Mouse (Mus musculus) lung, postnatal 25 days (tissue): ENCODE data around the gene Smco4.

Source experiments
- DNase-seq: peaks from one replicate; pipeline ENCODE4 v3.0.0; 2022; ENCODE audit warnings: low spot score

The Smco4 gene

GRCm38 (mm10) chr9:15507431-15507875 lies 14.2 kb downstream of the Smco4 start:
- peak; percentile 45 for DNase-seq

GRCm38 (mm10) chr9:15509363-15509762 lies 16.1 kb downstream of the Smco4 start:
- DNase-seq: no peak

- DNase-seq: no peak
These were observed 17.5 kb downstream of the Smco4 start for GRCm38 (mm10) chr9:15510557-15511310.

GRCm38 (mm10) chr9:15512918-15513317 lies 19.7 kb downstream of the Smco4 start:
- no peak for DNase-seq

GRCm38 (mm10) chr9:15516007-15516406 lies 22.8 kb downstream of the Smco4 start:
- no peak for DNase-seq

- no peak for DNase-seq
These were observed 24.7 kb downstream of the Smco4 start for GRCm38 (mm10) chr9:15517979-15518378.

GRCm38 (mm10) chr9:15522348-15522747 lies 29.1 kb downstream of the Smco4 start:
- DNase-seq: no peak

GRCm38 (mm10) chr9:15522887-15523286 lies 29.7 kb downstream of the Smco4 start:
- DNase-seq: no peak

GRCm38 (mm10) chr9:15523646-15524045 lies 30.4 kb downstream of the Smco4 start:
- no peak for DNase-seq

GRCm38 (mm10) chr9:15525246-15525645 lies 32.0 kb downstream of the Smco4 start:
- peak; percentile 64 for DNase-seq

GRCm38 (mm10) chr9:15526539-15526938 lies 33.3 kb downstream of the Smco4 start:
- no peak for DNase-seq

- DNase-seq: no peak
These were observed 34.6 kb downstream of the Smco4 start for GRCm38 (mm10) chr9:15527846-15528245.

GRCm38 (mm10) chr9:15528368-15528767 lies 35.1 kb downstream of the Smco4 start:
- DNase-seq: no peak

GRCm38 (mm10) chr9:15529275-15529964 lies 36.2 kb downstream of the Smco4 start:
- DNase-seq: peak; percentile 71

GRCm38 (mm10) chr9:15529965-15530320 lies 36.7 kb downstream of the Smco4 start:
- no peak for DNase-seq

- DNase-seq: no peak
These were observed 38.0 kb downstream of the Smco4 start for GRCm38 (mm10) chr9:15531204-15531603.

GRCm38 (mm10) chr9:15533336-15534070 lies 40.3 kb downstream of the Smco4 start:
- no peak for DNase-seq

- DNase-seq: no peak
These were observed 40.9 kb downstream of the Smco4 start for GRCm38 (mm10) chr9:15534110-15534509.

- DNase-seq: peak; percentile 71
These were observed 42.2 kb downstream of the Smco4 start for GRCm38 (mm10) chr9:15535418-15535817.

GRCm38 (mm10) chr9:15536861-15537426 lies 43.7 kb downstream of the Smco4 start:
- DNase-seq: peak; percentile 44

- no peak for DNase-seq
These were observed 44.3 kb downstream of the Smco4 start for GRCm38 (mm10) chr9:15537455-15538048.

GRCm38 (mm10) chr9:15538979-15539533 lies 45.8 kb downstream of the Smco4 start:
- no peak for DNase-seq
